Mouse (Mus musculus): Measurements from ENCODE around the gene Kif26a. TPM values are rescaled to one million over a fixed set of nuclear protein-coding genes. Genes with fewer than 3 reads are reported as not detected.

Kif26a gene
- total RNA-seq (2021) (10 to 100 TPM; 10.7 to 12.0 TPM), polyA plus RNA-seq (2012; rRNA removed) (7.3 and 8.2 TPM in 2 replicates)
- long read RNA-seq, partial matches to known transcripts, result 0 of 2 reads
- long read RNA-seq, other reads (novel, unspliced or antisense), result 2 of 2 reads

GRCm38 (mm10) chr12:112145875-112146651, at the start of gene Kif26a:
TSS of gene Kif26a (plus strand) at chr12:112146208.
- Histone ChIP-seq H3K4me3 (peak within 1 kb of the TSS; percentile 77), H3K27ac (peak within 1 kb of the TSS; percentile 93), H3K79me2 (replicated peaks; ENCODE audit: control insufficient read depth, insufficient read depth, low read length) (0 out of 2 replicates have a peak, but pooled peaks cover 1% of the 10 kb centered on the region), H3K4me1 (ENCODE audit: control insufficient read depth, insufficient read depth, low read length) (peaks cover 4% of the 10 kb centered on the region), H3K9ac (ENCODE audit: low read depth, low read length) (peak within 1 kb of the TSS; percentile 98), H3K36me3 (ENCODE audit: control insufficient read depth, insufficient read depth, low read length) (no peaks in the 10 kb centered on the region), H3K27me3 (ENCODE audit: control insufficient read depth, insufficient read depth, low read length) (peaks cover 8% of the 10 kb centered on the region; the same call in 1 of the 2 replicates)
- DNase-seq, result peak; percentile 81 to 85
- WGBS, result under 1% methylated on average over 68 of the region's 68 CpGs
- TF ChIP-seq POLR2A (IDR thresholded peaks at IDR 0.05; ENCODE audit: insufficient read depth, low read depth, low read length) (peak; percentile 89), EP300 (IDR thresholded peaks at IDR 0.05; ENCODE audit: insufficient read depth, low read depth, low read length) (no peak), CTCF (IDR thresholded peaks at IDR 0.05) (peak; percentile 93)
- intact Hi-C loops (cut with DNase I), result loop anchor here (1.0 to 10.0 kb wide), 9 partner anchors 23 to 397 kb away; no protein-coding TSS in a partner anchor

- intact Hi-C loops (cut with DNase I), result no loop called here
- no peaks in the 10 kb centered on the region for H3K79me2 ChIP-seq (replicated peaks; ENCODE audit: control insufficient read depth, insufficient read depth, low read length)
- no peak overlapping the region for H3K4me3 ChIP-seq
- H3K36me3 ChIP-seq (ENCODE audit: control insufficient read depth, insufficient read depth, low read length), result no peaks in the 10 kb centered on the region
- H3K4me1 ChIP-seq (ENCODE audit: control insufficient read depth, insufficient read depth, low read length), result peaks cover 6% of the 10 kb centered on the region
- DNase-seq, result no peak
- 56% methylated on average over 8 of the region's 8 CpGs for WGBS
- no peak overlapping the region for H3K9ac ChIP-seq (ENCODE audit: low read depth, low read length)
- TF ChIP-seq CTCF (IDR thresholded peaks at IDR 0.05) (no peak), EP300 (IDR thresholded peaks at IDR 0.05; ENCODE audit: insufficient read depth, low read depth, low read length) (no peak), POLR2A (IDR thresholded peaks at IDR 0.05; ENCODE audit: insufficient read depth, low read depth, low read length) (no peak)
- H3K27ac ChIP-seq, result no peak overlapping the region; the same call in 1 of the 2 replicates
- no peaks in the 10 kb centered on the region for H3K27me3 ChIP-seq (ENCODE audit: control insufficient read depth, insufficient read depth, low read length)
Measured at GRCm38 (mm10) chr12:112096733-112097117, 49.3 kb upstream of the Kif26a start.

GRCm38 (mm10) chr12:112100106-112100505, 45.9 kb upstream of the Kif26a start:
- H3K79me2 ChIP-seq (replicated peaks; ENCODE audit: control insufficient read depth, insufficient read depth, low read length), result no peaks in the 10 kb centered on the region
- 61% methylated on average over 4 of the region's 4 CpGs for WGBS
- no peak overlapping the region for H3K4me3 ChIP-seq
- H3K27me3 ChIP-seq (ENCODE audit: control insufficient read depth, insufficient read depth, low read length), result no peaks in the 10 kb centered on the region
- no peak overlapping the region for H3K27ac ChIP-seq
- TF ChIP-seq EP300 (IDR thresholded peaks at IDR 0.05; ENCODE audit: insufficient read depth, low read depth, low read length), result no peak
- TF ChIP-seq POLR2A (IDR thresholded peaks at IDR 0.05; ENCODE audit: insufficient read depth, low read depth, low read length), result no peak
- no peak for TF ChIP-seq CTCF (IDR thresholded peaks at IDR 0.05)
- no peak for DNase-seq
- intact Hi-C loops (cut with DNase I), result no loop called here
- H3K9ac ChIP-seq (ENCODE audit: low read depth, low read length), result no peak overlapping the region
- H3K4me1 ChIP-seq (ENCODE audit: control insufficient read depth, insufficient read depth, low read length), result peaks cover 6% of the 10 kb centered on the region
- H3K36me3 ChIP-seq (ENCODE audit: control insufficient read depth, insufficient read depth, low read length), result no peaks in the 10 kb centered on the region

- Histone ChIP-seq H3K4me3 (no peak overlapping the region), H3K36me3 (ENCODE audit: control insufficient read depth, insufficient read depth, low read length) (no peaks in the 10 kb centered on the region), H3K4me1 (ENCODE audit: control insufficient read depth, insufficient read depth, low read length) (peaks cover 4% of the 10 kb centered on the region), H3K27ac (no peak overlapping the region), H3K27me3 (ENCODE audit: control insufficient read depth, insufficient read depth, low read length) (no peaks in the 10 kb centered on the region), H3K9ac (ENCODE audit: low read depth, low read length) (no peak overlapping the region), H3K79me2 (replicated peaks; ENCODE audit: control insufficient read depth, insufficient read depth, low read length) (no peaks in the 10 kb centered on the region)
- TF ChIP-seq EP300 (IDR thresholded peaks at IDR 0.05; ENCODE audit: insufficient read depth, low read depth, low read length) (no peak), CTCF (IDR thresholded peaks at IDR 0.05) (peak; percentile 29), POLR2A (IDR thresholded peaks at IDR 0.05; ENCODE audit: insufficient read depth, low read depth, low read length) (no peak)
- WGBS, result 50% methylated on average over 4 of the region's 4 CpGs
- intact Hi-C loops (cut with DNase I), result no loop called here
- no peak for DNase-seq
Measured at GRCm38 (mm10) chr12:112101045-112101444, 45.0 kb upstream of the Kif26a start.

GRCm38 (mm10) chr12:112103179-112103578, 42.8 kb upstream of the Kif26a start:
- intact Hi-C loops (cut with DNase I), result no loop called here
- Histone ChIP-seq H3K36me3 (ENCODE audit: control insufficient read depth, insufficient read depth, low read length) (no peaks in the 10 kb centered on the region), H3K9ac (ENCODE audit: low read depth, low read length) (no peak overlapping the region), H3K4me3 (no peak overlapping the region), H3K27ac (no peak overlapping the region), H3K4me1 (ENCODE audit: control insufficient read depth, insufficient read depth, low read length) (no peaks in the 10 kb centered on the region), H3K27me3 (ENCODE audit: control insufficient read depth, insufficient read depth, low read length) (no peaks in the 10 kb centered on the region), H3K79me2 (replicated peaks; ENCODE audit: control insufficient read depth, insufficient read depth, low read length) (no peaks in the 10 kb centered on the region)
- WGBS, result 88% methylated on average over 5 of the region's 5 CpGs
- no peak for TF ChIP-seq CTCF (IDR thresholded peaks at IDR 0.05)
- no peak for DNase-seq

GRCm38 (mm10) chr12:112104890-112105289, 41.1 kb upstream of the Kif26a start:
- Histone ChIP-seq H3K4me3 (no peak overlapping the region), H3K27ac (no peak overlapping the region), H3K9ac (ENCODE audit: low read depth, low read length) (no peak overlapping the region), H3K4me1 (ENCODE audit: control insufficient read depth, insufficient read depth, low read length) (no peaks in the 10 kb centered on the region), H3K36me3 (ENCODE audit: control insufficient read depth, insufficient read depth, low read length) (no peaks in the 10 kb centered on the region), H3K27me3 (ENCODE audit: control insufficient read depth, insufficient read depth, low read length) (no peaks in the 10 kb centered on the region), H3K79me2 (replicated peaks; ENCODE audit: control insufficient read depth, insufficient read depth, low read length) (no peaks in the 10 kb centered on the region)
- no peak for DNase-seq
- 83% methylated on average over 11 of the region's 11 CpGs for WGBS
- intact Hi-C loops (cut with DNase I), result no loop called here
- TF ChIP-seq POLR2A (IDR thresholded peaks at IDR 0.05; ENCODE audit: insufficient read depth, low read depth, low read length) (no peak), EP300 (IDR thresholded peaks at IDR 0.05; ENCODE audit: insufficient read depth, low read depth, low read length) (no peak), CTCF (IDR thresholded peaks at IDR 0.05) (no peak)
